Mouse (Mus musculus): ENCODE results near the gene Cd5l.

DNA sequence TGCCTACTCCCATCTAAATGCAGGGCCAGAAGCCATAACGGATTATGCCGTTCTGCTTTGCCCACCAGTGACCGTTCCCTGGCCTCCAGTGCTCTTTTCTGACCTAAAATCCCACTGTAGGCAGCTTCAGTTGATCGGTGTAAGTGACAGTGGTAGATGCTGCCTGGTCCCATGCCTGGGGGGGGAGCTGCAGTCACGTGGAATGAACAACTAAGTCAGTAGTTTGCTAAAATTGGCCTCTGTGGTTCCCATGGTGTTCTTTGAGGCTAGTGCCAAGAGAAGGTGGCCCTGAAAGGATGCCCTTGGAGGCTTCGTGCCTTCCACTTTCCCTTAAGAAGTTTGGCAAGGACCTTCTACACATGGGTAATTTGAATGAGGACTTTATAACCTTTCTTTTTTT, 2.8 kb downstream of the Cd5l start:
- TF ChIP-seq CTCF (IDR thresholded peaks at IDR 0.05; ENCODE audit: borderline replicate concordance, insufficient read depth, low read depth, low read length) (no peak), POLR2A (IDR thresholded peaks at IDR 0.05; ENCODE audit: borderline replicate concordance, insufficient read depth, low read length) (no peak)

Data from cerebellum, adult 2 months (tissue).